In the genomic region with DNA sequence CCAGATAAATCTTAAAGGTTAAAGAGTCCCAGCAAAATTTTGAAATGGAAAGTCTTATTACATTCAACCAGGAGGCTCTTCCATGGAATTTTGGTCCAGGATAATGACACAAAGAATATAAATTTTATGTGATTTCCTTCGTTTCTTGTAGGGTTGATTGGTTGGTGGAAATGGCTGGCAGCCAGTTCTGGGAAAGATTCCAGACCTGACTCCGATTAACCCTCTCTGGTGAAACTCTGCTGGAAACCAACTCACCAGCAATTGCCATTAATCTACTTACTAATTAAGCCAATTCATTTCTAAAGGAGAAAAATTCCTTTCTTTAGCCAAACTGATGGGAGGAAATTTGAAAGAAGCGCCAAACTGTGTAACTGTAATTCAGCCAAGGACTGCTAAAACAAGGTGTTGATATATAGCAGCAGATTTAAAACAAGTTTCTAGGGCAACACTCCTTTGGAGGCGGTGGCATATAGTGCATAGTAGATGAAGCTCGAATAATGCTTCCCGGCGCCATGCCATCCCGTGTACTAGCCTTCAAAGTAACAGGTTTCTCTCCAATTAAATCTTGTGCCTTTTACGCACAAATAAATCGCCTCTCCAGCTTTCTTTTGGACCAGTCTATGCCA, we compare ENCODE assay signal across 21 mouse cellular contexts. TPM values are rescaled to one million over a fixed set of nuclear protein-coding genes. Genes with fewer than 3 reads are reported as not detected.
DNase-seq lines count a peak whose midpoint lies in the region; ATAC-seq and TF ChIP-seq lines count a peak whose summit lies in the region.
"Had no signal": no experiment of that assay in that cellular context is flagged by ENCODE, and none has a peak within 500 bp of the region (broad histone marks: within the 10 kb centered on the region; RNA-seq: fewer than 3 reads in every experiment).

No protein-coding gene starts in this region.

- no peaks in the 10 kb centered on the region for H3K4me1 ChIP-seq in forebrain, postnatal 0 days (ENCODE audit: insufficient read depth)
- H3K4me1 ChIP-seq: embryonic facial prominence, embryonic 15.5 days; heart, embryonic 13.5 days had no signal

- no peaks in the 10 kb centered on the region for H3K36me3 ChIP-seq in forebrain, postnatal 0 days (ENCODE audit: insufficient read depth)
- H3K36me3 ChIP-seq: embryonic facial prominence, embryonic 15.5 days; heart, embryonic 13.5 days had no signal

- H3K9ac ChIP-seq in forebrain, postnatal 0 days = no peak overlapping the region
- H3K9ac ChIP-seq: embryonic facial prominence, embryonic 15.5 days; heart, embryonic 13.5 days; liver, embryonic 14.5 days had no signal

- TF ChIP-seq CTCF in forebrain, postnatal 0 days (IDR thresholded peaks at IDR 0.05; ENCODE audit: low read depth) = no peak

- no peaks in the 10 kb centered on the region for H3K9me3 ChIP-seq in forebrain, postnatal 0 days (ENCODE audit: low read length)
- H3K9me3 ChIP-seq: embryonic facial prominence, embryonic 15.5 days; heart, embryonic 13.5 days had no signal

- no peak overlapping the region for H3K4me2 ChIP-seq in forebrain, postnatal 0 days (ENCODE audit: low read depth)
- H3K4me2 ChIP-seq: embryonic facial prominence, embryonic 15.5 days; heart, embryonic 13.5 days had no signal

- no peak overlapping the region for H3K27ac ChIP-seq in forebrain, postnatal 0 days (ENCODE audit: low read depth, low read length)
- H3K27ac ChIP-seq: embryonic facial prominence, embryonic 15.5 days; heart, embryonic 13.5 days; layer of hippocampus, adult 2 months; liver, embryonic 14.5 days had no signal

- DNase-seq in cerebellum, postnatal 10 days = peak; percentile 72 to 84
- no peak for DNase-seq in cerebellum, postnatal 25 days
- peak; percentile 46 to 51 for DNase-seq in kidney, postnatal 4 days
- no peak for DNase-seq in kidney, postnatal 36 days
- peak; percentile 57 for DNase-seq in Muller cell, postnatal 12 days (ENCODE audit: inconsistent ontology term)
- peak; percentile 60 for DNase-seq in forebrain, postnatal 0 days
- no peak for DNase-seq in embryo, embryonic 10.5 days (ENCODE audit: low spot score)
- DNase-seq in left cerebral cortex, adult 8-10 months (ENCODE audit: low spot score in 2 of 2) = no peak
- DNase-seq: adrenal gland, adult 8-10 months; cerebellum, adult 9-11 months; gastrocnemius, postnatal 36 days; kidney, adult 8-10 months; lung, postnatal 14 days had no signal

- no peak overlapping the region for H3K4me3 ChIP-seq in forebrain, postnatal 0 days (ENCODE audit: low read depth, low read length)
- H3K4me3 ChIP-seq: embryonic facial prominence, embryonic 15.5 days; heart, embryonic 13.5 days; layer of hippocampus, adult 2 months had no signal

- 5% methylated on average over 10 of the region's 10 CpGs for WGBS in forebrain, postnatal 0 days

- H3K27me3 ChIP-seq in forebrain, postnatal 0 days (ENCODE audit: insufficient read depth, low read length) = peaks cover 60% of the 10 kb centered on the region
- H3K27me3 ChIP-seq: CH12.LX had no signal

- ATAC-seq in forebrain, postnatal 0 days = no peak

RNA-seq across cellular contexts. Expression of a gene that starts 10.5 kb away (rescaled TPM):
- not detected in 2 replicates for total RNA-seq in forebrain, postnatal 0 days (2014; rRNA removed)
- not detected in 2 replicates for polyA plus RNA-seq in forebrain, postnatal 0 days (2015; fragmentation: Nextera tagmentation; extraction: Ambion mirVana)
- not detected for total RNA-seq in left cerebral cortex, adult 8-10 months (2022)
- total RNA-seq: adrenal gland, adult 8-10 months; CH12.LX; gastrocnemius, postnatal 36 days; hematopoietic stem cell, adult 5-6 weeks; layer of hippocampus, adult 2 months; left cerebral cortex, postnatal 14 days had no signal
- polyA plus RNA-seq: embryonic facial prominence, embryonic 15.5 days; frontal cortex, adult 2 months; heart, embryonic 13.5 days; liver, embryonic 14.5 days had no signal

Comparison
In these comparisons a context has a peak if more than half of its experiments do, and no peak if none do; other contexts are left out.
1. DNase-seq: peak in cerebellum, postnatal 10 days (2 of 2), kidney, postnatal 4 days (2 of 2), Muller cell, postnatal 12 days (single experiment) and forebrain, postnatal 0 days (single experiment); none in cerebellum, postnatal 25 days (0 of 2), kidney, postnatal 36 days (0 of 2), embryo, embryonic 10.5 days (single experiment) and left cerebral cortex, adult 8-10 months (0 of 2).